Mouse (Mus musculus) thymus, postnatal 4 days (tissue): ENCODE measurements at regions not wholly inside any gene's neighbourhood (a gene's known extent, or its start where the extent isn't known, plus 50 kb on each side); places are given as distances from the start of the nearest gene placed in this dataset.

ENCODE experiments used
- DNase-seq: peaks from one replicate; pipeline ENCODE4 v3.0.0; 2021

GRCm38 (mm10) chr11:64663166-64663565, 226.7 kb upstream of the F930015N05Rik start:
- DNase-seq = no peak

GRCm38 (mm10) chr11:64667010-64667409, 230.6 kb upstream of the F930015N05Rik start:
- no peak for DNase-seq

- DNase-seq = no peak
These were observed 231.1 kb upstream of the F930015N05Rik start for GRCm38 (mm10) chr11:64667521-64667920.

GRCm38 (mm10) chr11:64671898-64672297, 235.4 kb upstream of the F930015N05Rik start:
- DNase-seq = no peak

GRCm38 (mm10) chr11:64673546-64673945, 237.1 kb upstream of the F930015N05Rik start:
- DNase-seq = no peak

GRCm38 (mm10) chr11:64703776-64704175, 267.3 kb upstream of the F930015N05Rik start:
- DNase-seq = no peak

GRCm38 (mm10) chr11:64711801-64712200, 267.0 kb upstream of the Elac2 start:
- DNase-seq = no peak

GRCm38 (mm10) chr11:64715182-64715581, 263.7 kb upstream of the Elac2 start:
- DNase-seq = no peak

GRCm38 (mm10) chr11:64718316-64719085, 260.3 kb upstream of the Elac2 start:
- DNase-seq = peak; percentile 89

- no peak for DNase-seq
These were observed 252.6 kb upstream of the Elac2 start for GRCm38 (mm10) chr11:64726249-64726648.

GRCm38 (mm10) chr11:64727841-64728421, 250.9 kb upstream of the Elac2 start:
- no peak for DNase-seq

GRCm38 (mm10) chr11:64738948-64739347, 239.9 kb upstream of the Elac2 start:
- no peak for DNase-seq

- DNase-seq = no peak
These were observed 235.1 kb upstream of the Elac2 start for GRCm38 (mm10) chr11:64743753-64744152.

- no peak for DNase-seq
These were observed 232.7 kb upstream of the Elac2 start for GRCm38 (mm10) chr11:64746146-64746545.

- DNase-seq = no peak
These were observed 228.9 kb upstream of the Elac2 start for GRCm38 (mm10) chr11:64749976-64750375.

GRCm38 (mm10) chr11:64752299-64752698, 226.5 kb upstream of the Elac2 start:
- peak; percentile 72 for DNase-seq

GRCm38 (mm10) chr11:64752816-64753215, 226.0 kb upstream of the Elac2 start:
- peak; percentile 24 for DNase-seq

GRCm38 (mm10) chr11:64754076-64754475, 224.8 kb upstream of the Elac2 start:
- peak; percentile 39 for DNase-seq

- DNase-seq = peak; percentile 70
These were observed 223.3 kb upstream of the Elac2 start for GRCm38 (mm10) chr11:64755563-64755962.

- DNase-seq = peak; percentile 32
These were observed 218.2 kb upstream of the Elac2 start for GRCm38 (mm10) chr11:64760626-64761025.

GRCm38 (mm10) chr11:64762755-64763154, 216.1 kb upstream of the Elac2 start:
- peak; percentile 32 for DNase-seq

GRCm38 (mm10) chr11:64764056-64764455, 214.8 kb upstream of the Elac2 start:
- DNase-seq = no peak

- no peak for DNase-seq
These were observed 202.1 kb upstream of the Elac2 start for GRCm38 (mm10) chr11:64776691-64777090.
